Mouse (Mus musculus): ENCODE data around the gene Skor1. TPM values are rescaled to one million over a fixed set of nuclear protein-coding genes. Genes with fewer than 3 reads are reported as not detected.

Skor1 gene
- polyA plus RNA-seq, 1 experiment from 2014 or later, result not detected

DNA sequence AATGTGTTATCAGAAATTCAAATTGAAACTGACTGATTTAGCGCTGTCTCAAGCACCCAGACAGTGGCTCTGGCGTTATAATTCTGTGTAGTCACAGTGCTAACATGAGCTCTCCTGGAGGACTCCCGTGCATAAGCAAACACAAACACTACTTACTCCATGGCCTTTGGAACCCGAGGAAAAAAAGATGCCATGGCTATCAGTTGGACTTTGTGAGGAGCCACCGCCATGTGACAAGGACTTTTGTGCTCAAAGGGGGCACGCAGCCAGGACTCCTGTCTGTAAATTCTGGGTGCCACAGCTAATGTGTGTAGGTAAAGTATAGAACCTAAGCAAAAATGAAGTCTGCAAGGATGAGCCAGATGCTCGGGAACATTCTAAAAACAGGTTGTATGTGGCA is 36.5 kb upstream of the Skor1 start:
- no peak overlapping the region for H3K4me3 ChIP-seq (ENCODE audit: low read depth, low read length)
- no peaks in the 10 kb centered on the region for H3K4me1 ChIP-seq (ENCODE audit: insufficient read depth)
- DNase-seq (no peak), ATAC-seq (ENCODE audit: insufficient read depth) (no peak)
- no peak overlapping the region for H3K9ac ChIP-seq
- no peaks in the 10 kb centered on the region for H3K9me3 ChIP-seq (ENCODE audit: low read depth, low read length)
- H3K4me2 ChIP-seq, result no peak overlapping the region
- H3K27ac ChIP-seq (ENCODE audit: low read depth), result no peak overlapping the region
- H3K27me3 ChIP-seq (ENCODE audit: insufficient read depth, low read length), result no peaks in the 10 kb centered on the region
- 70% methylated on average over 7 of the region's 7 CpGs for WGBS
- no peak for TF ChIP-seq CTCF (IDR thresholded peaks at IDR 0.05; ENCODE audit: low read depth)
- peaks cover 7% of the 10 kb centered on the region; the same call in 1 of the 2 replicates for H3K36me3 ChIP-seq (ENCODE audit: insufficient read depth)

DNA sequence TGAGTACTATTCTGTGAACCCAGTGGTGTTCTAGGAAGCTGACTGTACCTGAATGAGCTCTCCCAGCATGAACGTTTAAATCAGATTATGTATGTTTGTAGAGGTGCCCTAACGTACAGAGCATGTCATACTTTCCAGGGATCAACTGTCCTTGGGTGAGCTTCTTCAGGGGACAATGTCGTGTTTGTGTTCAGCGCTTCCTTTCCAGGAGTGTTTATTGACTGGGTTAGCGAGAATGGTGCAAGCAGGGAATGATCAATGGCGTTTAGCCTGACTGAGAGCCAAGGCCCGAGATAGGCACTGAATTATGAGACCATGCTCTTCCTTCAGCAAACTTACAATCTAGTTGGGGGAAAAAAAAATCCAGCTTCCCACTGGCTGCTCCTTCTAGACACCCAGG is 35.1 kb upstream of the Skor1 start:
- no peak overlapping the region for H3K27ac ChIP-seq (ENCODE audit: low read depth)
- no peaks in the 10 kb centered on the region for H3K4me1 ChIP-seq (ENCODE audit: insufficient read depth)
- H3K36me3 ChIP-seq (ENCODE audit: insufficient read depth), result peaks cover 7% of the 10 kb centered on the region; the same call in 1 of the 2 replicates
- no peak overlapping the region for H3K4me3 ChIP-seq (ENCODE audit: low read depth, low read length)
- no peak overlapping the region for H3K4me2 ChIP-seq
- ATAC-seq (ENCODE audit: insufficient read depth), result no peak
- no peaks in the 10 kb centered on the region for H3K9me3 ChIP-seq (ENCODE audit: low read depth, low read length)
- TF ChIP-seq CTCF (IDR thresholded peaks at IDR 0.05; ENCODE audit: low read depth), result no peak
- WGBS, result 54% methylated on average over 7 of the region's 7 CpGs
- no peaks in the 10 kb centered on the region for H3K27me3 ChIP-seq (ENCODE audit: insufficient read depth, low read length)
- no peak for DNase-seq
- H3K9ac ChIP-seq, result no peak overlapping the region

DNA sequence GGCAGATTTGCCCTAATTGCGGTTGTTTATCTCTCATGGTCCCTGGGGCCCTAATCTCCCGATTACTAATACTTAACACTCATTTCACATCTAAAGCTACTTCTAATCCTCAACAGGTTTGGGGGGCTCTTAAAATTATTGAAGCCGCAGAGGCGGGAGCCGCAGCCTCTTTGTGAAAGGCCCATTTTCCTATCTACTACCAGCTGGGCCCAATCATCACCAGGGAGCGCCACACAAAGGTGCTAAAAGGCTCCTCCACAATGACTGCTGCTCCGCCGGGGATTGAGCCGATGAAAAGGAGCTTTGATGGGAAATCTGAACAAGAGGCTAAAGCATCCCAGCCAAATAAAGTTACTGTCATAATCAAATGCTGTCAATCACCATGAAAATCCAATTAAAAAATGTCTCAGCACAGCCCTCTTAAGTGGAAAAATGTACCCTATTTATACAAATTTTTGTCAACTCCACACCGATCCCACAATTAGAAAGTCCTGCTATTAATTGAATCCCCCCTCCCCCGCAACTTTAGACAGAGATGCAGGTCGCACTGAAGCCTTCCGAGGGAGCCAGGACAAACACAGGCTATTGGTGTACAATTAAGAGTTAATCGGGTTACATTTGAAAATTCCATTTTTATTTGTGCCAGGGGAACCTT is 33.7 kb upstream of the Skor1 start:
- Histone ChIP-seq H3K36me3 (ENCODE audit: insufficient read depth) (peaks cover 4% of the 10 kb centered on the region; the same call in 1 of the 2 replicates), H3K9me3 (ENCODE audit: low read depth, low read length) (no peaks in the 10 kb centered on the region), H3K4me2 (no peak overlapping the region), H3K9ac (no peak overlapping the region), H3K27me3 (ENCODE audit: insufficient read depth, low read length) (no peaks in the 10 kb centered on the region), H3K4me1 (ENCODE audit: insufficient read depth) (no peaks in the 10 kb centered on the region), H3K4me3 (ENCODE audit: low read depth, low read length) (no peak overlapping the region), H3K27ac (ENCODE audit: low read depth) (no peak overlapping the region)
- TF ChIP-seq CTCF (IDR thresholded peaks at IDR 0.05; ENCODE audit: low read depth), result no peak
- ATAC-seq (ENCODE audit: insufficient read depth) (no peak), DNase-seq (peak; percentile 15)
- whole genome bisulfite sequencing, result 46% methylated on average over 14 of the region's 14 CpGs

DNA sequence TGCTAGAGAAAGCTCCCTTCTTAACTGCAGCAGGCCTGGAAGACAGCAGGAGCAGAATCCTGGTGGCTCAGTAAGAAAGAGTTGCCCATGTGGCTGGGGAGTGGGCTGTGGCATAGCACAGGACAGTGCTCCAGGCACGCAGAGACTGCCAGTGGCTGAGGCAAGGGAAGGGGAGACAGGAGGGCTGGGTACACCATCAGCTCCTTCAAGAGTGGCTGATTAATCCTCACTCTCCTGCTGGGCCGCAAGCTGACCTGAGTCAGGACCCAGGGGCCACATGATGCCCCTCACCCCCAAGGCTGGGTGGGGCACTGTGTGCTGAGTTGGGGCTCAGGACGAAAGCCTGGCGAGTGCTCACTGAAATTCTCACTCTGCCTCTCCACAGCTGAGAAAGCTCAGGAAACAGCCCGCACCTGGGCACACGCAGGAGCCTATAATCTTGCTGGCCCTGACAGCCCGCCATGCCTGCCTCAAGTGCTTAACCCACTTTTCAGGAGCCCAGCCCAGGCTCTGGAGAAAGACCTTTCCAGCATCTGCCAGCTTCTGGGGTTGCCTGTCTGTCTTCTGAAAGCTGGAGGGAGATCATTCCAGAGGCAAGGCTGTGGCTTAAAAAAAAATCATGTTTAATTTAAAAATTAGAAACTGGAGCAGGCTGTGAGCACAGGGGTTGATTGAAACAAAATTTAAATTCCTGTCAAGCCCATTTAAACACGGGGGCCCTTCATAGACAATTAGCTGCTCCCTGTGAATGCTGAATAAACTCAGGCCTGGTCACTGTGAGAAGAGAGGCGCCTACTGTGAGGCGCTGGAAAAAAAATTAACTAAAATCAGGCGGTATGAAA is 32.8 kb upstream of the Skor1 start:
- Histone ChIP-seq H3K4me1 (ENCODE audit: insufficient read depth) (no peaks in the 10 kb centered on the region), H3K36me3 (ENCODE audit: insufficient read depth) (peaks cover 4% of the 10 kb centered on the region; the same call in 1 of the 2 replicates), H3K9ac (no peak overlapping the region), H3K27ac (ENCODE audit: low read depth) (no peak overlapping the region), H3K9me3 (ENCODE audit: low read depth, low read length) (no peaks in the 10 kb centered on the region), H3K4me2 (no peak overlapping the region), H3K4me3 (ENCODE audit: low read depth, low read length) (no peak overlapping the region), H3K27me3 (ENCODE audit: insufficient read depth, low read length) (no peaks in the 10 kb centered on the region)
- ATAC-seq (ENCODE audit: insufficient read depth) (no peak), DNase-seq (no peak)
- TF ChIP-seq CTCF (IDR thresholded peaks at IDR 0.05; ENCODE audit: low read depth), result no peak
- WGBS, result 55% methylated on average over 11 of the region's 11 CpGs

DNA sequence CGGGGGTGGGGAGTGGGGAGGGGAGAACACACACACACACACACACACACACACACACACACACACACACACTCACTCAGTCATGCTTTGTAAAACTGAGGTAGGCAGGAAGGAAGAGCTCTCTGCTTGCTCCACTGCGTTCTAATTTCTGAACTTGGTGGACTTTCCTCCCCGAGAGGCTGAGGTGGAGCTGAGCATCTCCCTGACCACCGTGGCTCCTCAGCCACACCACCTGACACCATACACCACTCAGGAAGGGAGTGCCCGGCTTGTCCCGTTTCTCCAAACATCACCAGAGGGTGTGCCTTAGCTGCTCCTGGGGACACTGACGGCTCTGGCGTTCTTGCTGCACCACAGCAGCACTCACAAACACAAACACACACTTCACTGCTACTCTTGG is 29.5 kb upstream of the Skor1 start:
- H3K9ac ChIP-seq, result no peak overlapping the region
- no peaks in the 10 kb centered on the region for H3K9me3 ChIP-seq (ENCODE audit: low read depth, low read length)
- ATAC-seq (ENCODE audit: insufficient read depth), result no peak
- no peaks in the 10 kb centered on the region for H3K27me3 ChIP-seq (ENCODE audit: insufficient read depth, low read length)
- H3K4me1 ChIP-seq (ENCODE audit: insufficient read depth), result no peaks in the 10 kb centered on the region
- H3K36me3 ChIP-seq (ENCODE audit: insufficient read depth), result peaks cover 4% of the 10 kb centered on the region; the same call in 1 of the 2 replicates
- TF ChIP-seq CTCF (IDR thresholded peaks at IDR 0.05; ENCODE audit: low read depth), result no peak
- WGBS, result 73% methylated on average over 8 of the region's 8 CpGs
- no peak for DNase-seq
- H3K4me2 ChIP-seq, result no peak overlapping the region
- H3K27ac ChIP-seq (ENCODE audit: low read depth), result no peak overlapping the region
- H3K4me3 ChIP-seq (ENCODE audit: low read depth, low read length), result no peak overlapping the region

DNA sequence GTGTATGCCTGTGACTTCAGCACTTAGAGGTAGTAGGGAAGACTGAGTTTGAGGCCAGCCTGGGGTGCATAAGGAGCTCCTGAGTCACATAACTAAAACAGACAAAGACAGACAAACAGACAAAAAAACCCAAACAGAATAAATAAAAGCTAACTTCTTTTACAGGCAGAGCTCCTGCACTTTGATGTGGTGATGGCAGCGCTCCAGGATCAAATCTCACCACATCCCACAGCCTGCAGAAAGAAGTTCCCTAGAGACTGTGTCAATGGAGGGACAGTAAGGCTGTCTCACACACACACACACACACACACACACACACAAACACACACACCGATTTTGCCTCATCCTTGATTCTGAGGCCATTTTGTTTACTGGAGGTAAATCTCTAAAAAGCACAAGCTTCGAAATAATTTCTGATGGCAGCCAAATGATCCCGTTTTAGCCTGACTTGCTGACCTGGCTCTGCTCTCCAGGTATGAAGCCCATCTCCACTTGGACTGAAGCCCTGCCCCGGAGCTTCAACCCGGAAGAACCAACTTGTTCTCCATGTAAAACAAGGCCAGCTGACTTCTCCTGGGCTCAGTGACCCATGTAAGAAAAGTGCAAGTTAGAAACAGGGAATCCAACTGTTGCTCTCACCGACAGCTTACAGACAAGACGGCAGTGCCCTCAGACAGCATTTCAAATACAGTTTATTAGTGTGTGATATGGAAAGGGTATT is 25.4 kb upstream of the Skor1 start:
- DNase-seq, result no peak
- H3K4me3 ChIP-seq (ENCODE audit: low read depth, low read length), result no peak overlapping the region
- H3K4me1 ChIP-seq (ENCODE audit: insufficient read depth), result no peaks in the 10 kb centered on the region
- H3K27ac ChIP-seq (ENCODE audit: low read depth), result no peak overlapping the region
- 85% methylated on average over 8 of the region's 8 CpGs for WGBS
- no peaks in the 10 kb centered on the region for H3K9me3 ChIP-seq (ENCODE audit: low read depth, low read length)
- TF ChIP-seq CTCF (IDR thresholded peaks at IDR 0.05; ENCODE audit: low read depth), result no peak
- H3K9ac ChIP-seq, result no peak overlapping the region
- ATAC-seq (ENCODE audit: insufficient read depth), result no peak
- no peaks in the 10 kb centered on the region for H3K36me3 ChIP-seq (ENCODE audit: insufficient read depth)
- no peak overlapping the region for H3K4me2 ChIP-seq
- H3K27me3 ChIP-seq (ENCODE audit: insufficient read depth, low read length), result no peaks in the 10 kb centered on the region

DNA sequence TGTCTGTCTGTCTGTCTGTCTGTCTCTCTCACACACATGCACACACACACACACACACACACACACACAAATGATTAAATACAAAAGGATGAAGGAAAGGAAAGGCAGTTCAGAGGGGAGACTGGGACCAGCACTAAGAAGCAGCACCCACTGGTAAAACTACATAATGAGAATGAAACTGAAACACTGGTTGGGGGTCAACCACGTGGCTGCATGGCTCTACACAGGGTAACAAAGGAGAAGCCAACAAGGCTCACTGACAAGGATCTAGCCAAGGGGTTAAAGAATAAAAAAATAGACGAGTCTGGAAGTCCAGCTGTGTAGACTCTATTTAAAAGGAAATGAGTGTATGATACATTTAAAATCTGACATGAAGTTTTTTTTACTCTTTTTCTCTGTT is 23.2 kb upstream of the Skor1 start:
- 32% methylated on average over 2 of the region's 2 CpGs for WGBS
- no peaks in the 10 kb centered on the region for H3K36me3 ChIP-seq (ENCODE audit: insufficient read depth)
- no peak for DNase-seq
- no peak overlapping the region for H3K27ac ChIP-seq (ENCODE audit: low read depth)
- H3K4me2 ChIP-seq, result no peak overlapping the region
- no peak for ATAC-seq (ENCODE audit: insufficient read depth)
- H3K4me3 ChIP-seq (ENCODE audit: low read depth, low read length), result no peak overlapping the region
- H3K4me1 ChIP-seq (ENCODE audit: insufficient read depth), result no peaks in the 10 kb centered on the region
- no peak for TF ChIP-seq CTCF (IDR thresholded peaks at IDR 0.05; ENCODE audit: low read depth)
- no peak overlapping the region for H3K9ac ChIP-seq
- no peaks in the 10 kb centered on the region for H3K9me3 ChIP-seq (ENCODE audit: low read depth, low read length)
- no peaks in the 10 kb centered on the region for H3K27me3 ChIP-seq (ENCODE audit: insufficient read depth, low read length)
